Mouse (Mus musculus) embryonic facial prominence, embryonic 13.5 days (tissue): Measurements from ENCODE around the gene Ppm1d. TPM values are rescaled to one million over a fixed set of nuclear protein-coding genes. Genes with fewer than 3 reads are reported as not detected.

Source experiments
- ATAC-seq: fragments of 200-750 bp; cut with Nextera tagmentation; 2 replicates; pipeline ENCODE4 v1.8.0; 2017; ENCODE audit warnings: low read depth; ENCODE audit not compliant: insufficient number of reproducible peaks, insufficient read depth, low FRiP score, low TSS enrichment
- H3K27ac ChIP-seq: fragments of 300-500 bp; sonication (generic); 2 replicates; pipeline ENCODE4 v1.5.1; 2015; ENCODE audit warnings: moderate library complexity, mild to moderate bottlenecking, inconsistent platforms
- H3K27me3 ChIP-seq: fragments of 300-500 bp; sonication (generic); 2 replicates; pipeline ENCODE4 v1.6.1; 2015; ENCODE audit warnings: mild to moderate bottlenecking, inconsistent platforms
- H3K36me3 ChIP-seq: fragments of 300-500 bp; sonication (generic); 2 replicates; pipeline ENCODE4 v1.6.1; 2015; ENCODE audit warnings: mild to moderate bottlenecking, inconsistent platforms
- H3K4me1 ChIP-seq: fragments of 300-500 bp; sonication (generic); 2 replicates; pipeline ENCODE4 v1.6.1; 2015; ENCODE audit warnings: inconsistent platforms
- H3K4me2 ChIP-seq: fragments of 300-500 bp; sonication (generic); 2 replicates; pipeline ENCODE4 v1.6.1; 2015; ENCODE audit warnings: moderate library complexity, mild to moderate bottlenecking, inconsistent platforms
- H3K4me3 ChIP-seq: fragments of 300-500 bp; sonication (generic); 2 replicates; pipeline ENCODE4 v1.5.1; 2015; ENCODE audit warnings: mild to moderate bottlenecking, inconsistent platforms
- H3K9ac ChIP-seq: fragments of 300-500 bp; sonication (generic); 2 replicates; pipeline ENCODE4 v1.6.1; 2015; ENCODE audit warnings: mild to moderate bottlenecking, inconsistent platforms
- H3K9me3 ChIP-seq: fragments of 300-500 bp; sonication (generic); 2 replicates; pipeline ENCODE4 v1.6.1; 2016; ENCODE audit warnings: inconsistent platforms
- WGBS: fragments of 180-500 bp; shearing (Covaris S2); methylation state at CpG from one replicate; pipeline ENCODE4 v1.1.7; 2015; ENCODE audit warnings: mixed read lengths; 5-methylcytosine and 5-hydroxymethylcytosine counted together
- polyA plus RNA-seq: library from polyadenylated mRNA; unstranded; fragments of >200 nt; fragmentation: Nextera tagmentation; extraction: Ambion mirVana; gene quantifications from 2 replicates; pipeline ENCODE4 v1.2.1, GENCODE M21; 2015

Gene Ppm1d
- polyA plus RNA-seq, 1 experiment from 2014 or later = 19.5 TPM

- 76% methylated on average over 7 of the region's 7 CpGs for WGBS
- H3K9ac ChIP-seq = no peak overlapping the region
- H3K4me1 ChIP-seq = peaks cover 13% of the 10 kb centered on the region; the same call in 1 of the 2 replicates
- H3K9me3 ChIP-seq = no peaks in the 10 kb centered on the region
- no peak overlapping the region for H3K4me2 ChIP-seq
- H3K36me3 ChIP-seq = no peaks in the 10 kb centered on the region
- H3K4me3 ChIP-seq = no peak overlapping the region
- no peaks in the 10 kb centered on the region for H3K27me3 ChIP-seq
- H3K27ac ChIP-seq = no peak overlapping the region
- ATAC-seq = no peak
These were observed 73.2 kb downstream of the Ppm1d start for GRCm38 (mm10) chr11:85383975-85384821.

- 0 out of 2 replicates have a peak overlapping the region, but pooled peaks have one; percentile 13 for H3K4me3 ChIP-seq
- whole genome bisulfite sequencing = 16% methylated on average over 12 of the region's 12 CpGs
- no peaks in the 10 kb centered on the region for H3K27me3 ChIP-seq
- peaks cover 39% of the 10 kb centered on the region for H3K4me1 ChIP-seq
- H3K9me3 ChIP-seq = no peaks in the 10 kb centered on the region
- peak; percentile 67; the same call in 1 of the 2 replicates for ATAC-seq
- no peaks in the 10 kb centered on the region for H3K36me3 ChIP-seq
- H3K4me2 ChIP-seq = peak overlapping the region; percentile 41
- H3K27ac ChIP-seq = peak overlapping the region; percentile 96
- H3K9ac ChIP-seq = peak overlapping the region; percentile 62
These were observed 81.3 kb downstream of the Ppm1d start for GRCm38 (mm10) chr11:85392179-85392863.

GRCm38 (mm10) chr11:85392864-85393220 lies 81.8 kb downstream of the Ppm1d start:
- Histone ChIP-seq H3K4me2 (peak overlapping the region; percentile 41), H3K27me3 (no peaks in the 10 kb centered on the region), H3K27ac (peak overlapping the region; percentile 96), H3K4me3 (0 out of 2 replicates have a peak overlapping the region, but pooled peaks have one; percentile 13), H3K9ac (peak overlapping the region; percentile 62), H3K4me1 (peaks cover 39% of the 10 kb centered on the region), H3K36me3 (no peaks in the 10 kb centered on the region), H3K9me3 (no peaks in the 10 kb centered on the region)
- 19% methylated on average over 9 of the region's 9 CpGs for WGBS
- no peak for ATAC-seq

- ATAC-seq = no peak
- Histone ChIP-seq H3K27ac (peak overlapping the region; percentile 73), H3K9ac (no peak overlapping the region), H3K9me3 (no peaks in the 10 kb centered on the region), H3K36me3 (no peaks in the 10 kb centered on the region), H3K4me1 (peaks cover 39% of the 10 kb centered on the region), H3K4me3 (no peak overlapping the region), H3K27me3 (no peaks in the 10 kb centered on the region), H3K4me2 (0 out of 2 replicates have a peak overlapping the region, but pooled peaks have one; percentile 1)
- WGBS = 24% methylated on average over 3 of the region's 3 CpGs
These were observed 82.9 kb downstream of the Ppm1d start for GRCm38 (mm10) chr11:85393990-85394389.

GRCm38 (mm10) chr11:85395361-85395760 lies 84.3 kb downstream of the Ppm1d start:
- Histone ChIP-seq H3K4me2 (peak overlapping the region; percentile 5; the same call in 1 of the 2 replicates), H3K4me1 (peaks cover 33% of the 10 kb centered on the region), H3K36me3 (no peaks in the 10 kb centered on the region), H3K9me3 (no peaks in the 10 kb centered on the region), H3K4me3 (no peak overlapping the region), H3K27me3 (no peaks in the 10 kb centered on the region), H3K9ac (0 out of 2 replicates have a peak overlapping the region, but pooled peaks have one; percentile 38), H3K27ac (peak overlapping the region; percentile 48; the same call in 1 of the 2 replicates)
- WGBS = 27% methylated on average over 7 of the region's 7 CpGs
- ATAC-seq = no peak

Other genes with a start within 250 kb of the Ppm1d start
- gene Usp32, start 171.1 kb upstream of the Ppm1d start, polyA plus RNA-seq = 4.2 and 5.6 TPM in 2 replicates
- gene 1700125H20Rik, start 140.8 kb upstream of the Ppm1d start, polyA plus RNA-seq = 0.65 TPM in 1 of 2 replicates, not detected in the other
- 40.1 and 40.5 TPM in 2 replicates for gene Appbp2, start 76.1 kb upstream of the Ppm1d start, polyA plus RNA-seq
- gene Bcas3, start 41.9 kb downstream of the Ppm1d start, polyA plus RNA-seq = 28.6 and 33.1 TPM in 2 replicates